Mouse (Mus musculus) limb, embryonic 15.5 days (tissue): ENCODE results near the gene Emx1. TPM values are rescaled to one million over a fixed set of nuclear protein-coding genes. Genes with fewer than 3 reads are reported as not detected.

Experiments
- ATAC-seq: fragments of 200-750 bp; cut with Nextera tagmentation; 2 replicates; pipeline ENCODE4 v1.8.0; 2017; ENCODE audit warnings: low read depth, moderate TSS enrichment; ENCODE audit not compliant: insufficient number of reproducible peaks, low FRiP score, low TSS enrichment
- H3K27ac ChIP-seq: fragments of 300-500 bp; sonication (generic); 2 replicates; pipeline ENCODE4 v1.5.1; 2015; ENCODE audit warnings: moderate library complexity, mild to moderate bottlenecking, inconsistent platforms
- H3K27me3 ChIP-seq: fragments of 300-500 bp; sonication (generic); 2 replicates; pipeline ENCODE4 v1.6.1; 2015; ENCODE audit warnings: inconsistent platforms
- H3K36me3 ChIP-seq: fragments of 300-500 bp; sonication (generic); 2 replicates; pipeline ENCODE4 v1.6.1; 2015; ENCODE audit warnings: inconsistent platforms
- H3K4me1 ChIP-seq: fragments of 300-500 bp; sonication (generic); 2 replicates; pipeline ENCODE4 v1.6.1; 2015; ENCODE audit warnings: inconsistent platforms
- H3K4me2 ChIP-seq: fragments of 300-500 bp; sonication (generic); 2 replicates; pipeline ENCODE4 v1.6.1; 2015; ENCODE audit warnings: mild to moderate bottlenecking, inconsistent platforms
- H3K4me3 ChIP-seq: fragments of 300-500 bp; sonication (generic); 2 replicates; pipeline ENCODE4 v1.5.1; 2015; ENCODE audit warnings: mild to moderate bottlenecking, inconsistent platforms
- H3K9ac ChIP-seq: fragments of 300-500 bp; sonication (generic); 2 replicates; pipeline ENCODE4 v1.6.1; 2015; ENCODE audit warnings: inconsistent platforms
- H3K9me3 ChIP-seq: fragments of 300-500 bp; sonication (generic); 2 replicates; pipeline ENCODE4 v1.6.1; 2016; ENCODE audit warnings: inconsistent platforms
- WGBS: fragments of 180-500 bp; shearing (Covaris S2); methylation state at CpG from one replicate; pipeline ENCODE4 v1.1.7; 2015; 5-methylcytosine and 5-hydroxymethylcytosine counted together
- polyA plus RNA-seq: library from polyadenylated mRNA; unstranded; fragments of >200 nt; fragmentation: Nextera tagmentation; extraction: Ambion mirVana; gene quantifications from 2 replicates; pipeline ENCODE4 v1.2.1, GENCODE M21; 2015

The Emx1 gene
- polyA plus RNA-seq, 1 experiment from 2014 or later, result 0.20 TPM

- Histone ChIP-seq H3K9me3 (no peaks in the 10 kb centered on the region), H3K36me3 (no peaks in the 10 kb centered on the region), H3K4me3 (no peak overlapping the region), H3K27me3 (peaks cover 92% of the 10 kb centered on the region), H3K4me1 (peaks cover 44% of the 10 kb centered on the region), H3K4me2 (no peak overlapping the region), H3K27ac (no peak overlapping the region), H3K9ac (no peak overlapping the region)
- 33% methylated on average over 9 of the region's 9 CpGs for WGBS
- no peak for ATAC-seq
Measured at GRCm38 (mm10) chr6:85191751-85192440, 4.7 kb downstream of the Emx1 start.

- 6% methylated on average over 29 of the region's 29 CpGs for WGBS
Measured at GRCm38 (mm10) chr6:85193381-85194318, 6.4 kb downstream of the Emx1 start.

GRCm38 (mm10) chr6:85197951-85198350 lies 10.7 kb downstream of the Emx1 start:
- Histone ChIP-seq H3K9me3 (no peaks in the 10 kb centered on the region), H3K4me2 (no peak overlapping the region), H3K36me3 (no peaks in the 10 kb centered on the region), H3K4me1 (peaks cover 9% of the 10 kb centered on the region), H3K9ac (no peak overlapping the region), H3K4me3 (no peak overlapping the region), H3K27me3 (peaks cover 36% of the 10 kb centered on the region), H3K27ac (no peak overlapping the region)
- WGBS, result 64% methylated on average over 2 of the region's 2 CpGs
- no peak for ATAC-seq

More at GRCm38 (mm10) chr6:85193381-85194318, 6.4 kb downstream of the Emx1 start:
- Histone ChIP-seq H3K9ac (no peak overlapping the region), H3K4me1 (peaks cover 26% of the 10 kb centered on the region), H3K27me3 (peaks cover 79% of the 10 kb centered on the region), H3K4me3 (no peak overlapping the region), H3K9me3 (no peaks in the 10 kb centered on the region), H3K36me3 (no peaks in the 10 kb centered on the region), H3K4me2 (no peak overlapping the region), H3K27ac (no peak overlapping the region)
- no peak for ATAC-seq

DNA sequence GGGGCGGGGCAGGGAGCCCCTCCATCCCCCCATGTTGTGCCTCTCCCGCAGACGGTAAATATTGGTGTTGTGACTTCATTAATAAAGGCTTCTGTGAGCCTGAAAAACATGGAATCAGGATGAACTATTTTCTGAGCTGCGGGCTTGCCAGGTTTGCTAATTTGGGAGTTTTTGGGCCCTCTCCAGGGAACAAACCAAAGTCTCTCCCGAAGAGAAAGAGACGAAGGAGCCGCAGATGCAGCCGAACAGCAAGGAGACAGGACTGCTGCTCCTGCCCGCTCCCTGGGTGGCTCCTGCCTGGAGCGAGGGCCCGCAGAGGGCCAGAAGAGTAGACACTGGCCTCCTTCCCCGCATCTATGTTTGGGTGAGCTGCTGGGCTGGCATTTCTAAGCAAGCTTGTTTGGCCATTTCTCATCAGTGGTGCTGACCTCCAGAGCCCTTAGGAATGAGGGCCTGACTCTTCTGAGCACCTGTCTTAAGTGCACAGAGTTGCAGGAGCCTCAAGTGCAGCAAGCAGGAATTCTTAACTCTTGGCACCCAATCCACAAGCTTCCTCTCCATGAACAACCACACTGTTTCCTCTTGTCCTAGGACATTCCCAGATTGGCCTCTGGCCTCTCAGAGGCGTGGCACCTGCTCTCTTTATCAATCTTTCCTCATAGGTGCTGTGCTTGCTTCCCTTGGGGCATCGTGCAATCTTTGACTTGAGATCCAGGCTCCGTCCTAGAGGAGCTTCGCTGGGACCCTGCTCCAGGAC lies 19.1 kb downstream of the Emx1 start:
- Histone ChIP-seq H3K36me3 (no peaks in the 10 kb centered on the region), H3K27ac (no peak overlapping the region), H3K9ac (no peak overlapping the region), H3K4me1 (peaks cover 17% of the 10 kb centered on the region), H3K4me3 (no peak overlapping the region), H3K4me2 (no peak overlapping the region), H3K27me3 (peaks cover 23% of the 10 kb centered on the region; the same call in 1 of the 2 replicates), H3K9me3 (no peaks in the 10 kb centered on the region)
- WGBS, result 38% methylated on average over 16 of the region's 16 CpGs
- no peak for ATAC-seq

- Histone ChIP-seq H3K36me3 (no peaks in the 10 kb centered on the region), H3K27ac (no peak overlapping the region), H3K9ac (no peak overlapping the region), H3K4me3 (no peak overlapping the region), H3K9me3 (no peaks in the 10 kb centered on the region), H3K4me2 (no peak overlapping the region), H3K4me1 (peaks cover 17% of the 10 kb centered on the region), H3K27me3 (peaks cover 23% of the 10 kb centered on the region; the same call in 1 of the 2 replicates)
- ATAC-seq, result no peak
- 23% methylated on average over 15 of the region's 15 CpGs for WGBS
Measured at GRCm38 (mm10) chr6:85206939-85207285, 19.7 kb downstream of the Emx1 start.

DNA sequence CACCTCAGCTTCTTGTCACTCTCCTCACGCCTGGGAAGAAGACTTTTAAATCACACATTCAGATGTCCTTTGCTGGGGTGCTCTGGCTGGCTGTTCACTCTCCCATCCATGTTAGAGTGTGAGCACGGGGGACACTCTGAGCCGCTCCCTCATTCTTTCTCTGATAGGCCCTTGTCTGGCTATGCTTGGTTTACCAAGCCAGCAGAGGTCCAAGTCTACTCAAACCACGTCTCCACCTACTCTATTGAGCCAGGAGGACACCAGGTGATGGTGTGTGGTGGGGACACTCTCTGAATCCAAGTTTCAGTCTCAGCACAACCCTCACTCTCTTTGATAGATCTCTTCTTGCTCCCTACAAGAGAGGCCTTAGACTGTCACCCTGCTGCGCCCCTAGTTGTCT lies 20.1 kb downstream of the Emx1 start:
- Histone ChIP-seq H3K9me3 (no peaks in the 10 kb centered on the region), H3K9ac (no peak overlapping the region), H3K4me1 (peaks cover 17% of the 10 kb centered on the region), H3K27me3 (peaks cover 23% of the 10 kb centered on the region; the same call in 1 of the 2 replicates), H3K27ac (no peak overlapping the region), H3K4me3 (no peak overlapping the region), H3K36me3 (no peaks in the 10 kb centered on the region), H3K4me2 (no peak overlapping the region)
- WGBS, result 72% methylated on average over 5 of the region's 5 CpGs
- ATAC-seq, result no peak

GRCm38 (mm10) chr6:85209226-85209967 lies 22.2 kb downstream of the Emx1 start:
- no peak overlapping the region for H3K4me2 ChIP-seq
- 78% methylated on average over 9 of the region's 9 CpGs for WGBS
- no peaks in the 10 kb centered on the region for H3K36me3 ChIP-seq
- H3K4me3 ChIP-seq, result no peak overlapping the region
- no peak overlapping the region for H3K27ac ChIP-seq
- no peaks in the 10 kb centered on the region for H3K9me3 ChIP-seq
- peaks cover 19% of the 10 kb centered on the region; the same call in 1 of the 2 replicates for H3K27me3 ChIP-seq
- no peak for ATAC-seq
- H3K9ac ChIP-seq, result no peak overlapping the region
- H3K4me1 ChIP-seq, result peaks cover 17% of the 10 kb centered on the region

DNA sequence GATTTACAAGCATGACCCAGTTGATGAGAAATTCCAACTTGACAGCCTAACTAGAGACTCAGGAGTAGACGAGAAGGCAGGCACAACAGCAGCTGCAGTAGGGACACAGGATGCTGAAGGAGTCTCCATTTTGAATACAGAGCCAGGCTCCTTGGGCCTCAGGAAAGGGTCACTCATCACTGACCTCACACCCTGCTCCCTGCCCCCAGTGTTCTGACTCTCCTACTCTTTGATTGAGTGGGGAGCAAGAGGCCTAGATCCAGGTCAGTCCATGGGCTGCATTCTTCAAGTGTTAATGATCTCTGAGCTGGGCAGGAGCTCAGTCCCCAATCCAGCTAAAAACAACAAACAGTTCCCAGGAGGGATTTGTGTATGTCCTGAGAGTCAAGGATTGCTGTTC lies 23.4 kb downstream of the Emx1 start:
- Histone ChIP-seq H3K27me3 (peaks cover 12% of the 10 kb centered on the region; the same call in 1 of the 2 replicates), H3K27ac (no peak overlapping the region), H3K4me2 (no peak overlapping the region), H3K9me3 (no peaks in the 10 kb centered on the region), H3K36me3 (no peaks in the 10 kb centered on the region), H3K4me3 (no peak overlapping the region), H3K9ac (no peak overlapping the region), H3K4me1 (peaks cover 17% of the 10 kb centered on the region)
- WGBS, result 24% methylated on average over 1 of the region's 1 CpGs
- no peak for ATAC-seq

GRCm38 (mm10) chr6:85218251-85218650 lies 31.0 kb downstream of the Emx1 start:
- WGBS, result 38% methylated on average over 4 of the region's 4 CpGs
- Histone ChIP-seq H3K9ac (no peak overlapping the region), H3K4me3 (no peak overlapping the region), H3K4me1 (peaks cover 9% of the 10 kb centered on the region; the same call in 1 of the 2 replicates), H3K27ac (no peak overlapping the region), H3K4me2 (no peak overlapping the region), H3K9me3 (no peaks in the 10 kb centered on the region), H3K27me3 (no peaks in the 10 kb centered on the region), H3K36me3 (no peaks in the 10 kb centered on the region)
- ATAC-seq, result no peak

GRCm38 (mm10) chr6:85218684-85219445 lies 31.6 kb downstream of the Emx1 start:
- Histone ChIP-seq H3K9ac (no peak overlapping the region), H3K4me2 (no peak overlapping the region), H3K9me3 (no peaks in the 10 kb centered on the region), H3K27me3 (no peaks in the 10 kb centered on the region), H3K4me1 (peaks cover 13% of the 10 kb centered on the region; the same call in 1 of the 2 replicates), H3K27ac (no peak overlapping the region), H3K4me3 (no peak overlapping the region), H3K36me3 (no peaks in the 10 kb centered on the region)
- ATAC-seq, result no peak
- WGBS, result 42% methylated on average over 5 of the region's 5 CpGs
